Mouse (Mus musculus): ENCODE measurements around the gene Kyat3. TPM values are rescaled to one million over a fixed set of nuclear protein-coding genes. Genes with fewer than 3 reads are reported as not detected.

Gene Kyat3
- total RNA-seq, 2 experiments from 2014 or later: 13.5 to 15.1 TPM

Other genes starting within 250 kb of the Kyat3 start
- gene Gbp5, start 207.1 kb upstream of the Kyat3 start, total RNA-seq (2014; fragmentation: Nextera tagmentation): 5.1 TPM in 1 of 2 replicates, not detected in the other
- gene Gbp5, start 207.1 kb upstream of the Kyat3 start, total RNA-seq (2017): 1.4 and 3.3 TPM in 2 replicates
- gene Gbp7, start 170.7 kb upstream of the Kyat3 start, total RNA-seq (2014; fragmentation: Nextera tagmentation): 16.7 and 20.7 TPM in 2 replicates
- gene Gbp7, start 170.7 kb upstream of the Kyat3 start, total RNA-seq (2017): 30.8 and 39.6 TPM in 2 replicates
- 1.5 and 4.9 TPM in 2 replicates for gene Gbp3, start 141.0 kb upstream of the Kyat3 start, total RNA-seq (2014; fragmentation: Nextera tagmentation)
- 4.4 and 9.1 TPM in 2 replicates for gene Gbp3, start 141.0 kb upstream of the Kyat3 start, total RNA-seq (2017)
- gene Gbp2b, start 106.2 kb upstream of the Kyat3 start, total RNA-seq (2014; fragmentation: Nextera tagmentation): not detected in 2 replicates
- gene Gbp2b, start 106.2 kb upstream of the Kyat3 start, total RNA-seq (2017): not detected in 2 replicates
- 2.4 and 2.6 TPM in 2 replicates for gene Gbp2, start 80.4 kb upstream of the Kyat3 start, total RNA-seq (2014; fragmentation: Nextera tagmentation)
- 9.7 and 11.4 TPM in 2 replicates for gene Gbp2, start 80.4 kb upstream of the Kyat3 start, total RNA-seq (2017)
- gene Gtf2b, start 64.0 kb downstream of the Kyat3 start, total RNA-seq (2014; fragmentation: Nextera tagmentation): 48.9 and 53.6 TPM in 2 replicates
- 130 and 150 TPM in 2 replicates for gene Gtf2b, start 64.0 kb downstream of the Kyat3 start, total RNA-seq (2017)
- gene Pkn2, start 181.0 kb downstream of the Kyat3 start, total RNA-seq (2014; fragmentation: Nextera tagmentation): 59.7 and 69.4 TPM in 2 replicates
- 78.4 and 95.0 TPM in 2 replicates for gene Pkn2, start 181.0 kb downstream of the Kyat3 start, total RNA-seq (2017)

Measured in megakaryocyte-erythroid progenitor cell, adult 5-6 weeks (primary cell).